Mouse (Mus musculus) heart, adult 2 months (tissue): Measurements from ENCODE around the gene Atxn2.

ENCODE experiments used
- CTCF ChIP-seq: fragments of 200-600 bp; IDR thresholded peaks from 2 replicates; pipeline ENCODE4 v1.8.1; 2022; ENCODE audit warnings: antibody characterized with exemption, mild to moderate bottlenecking, moderate library complexity
- POLR2A ChIP-seq: fragments of 200-500 bp; IDR thresholded peaks from 2 replicates; pipeline ENCODE4 v1.6.1; 2011; ENCODE audit warnings: mild to moderate bottlenecking, low read depth, low read length, control low read depth; ENCODE audit not compliant: insufficient read depth

- TF ChIP-seq CTCF = no peak
- TF ChIP-seq POLR2A = no peak
Measured at GRCm38 (mm10) chr5:121721841-121722240, 10.7 kb downstream of the Atxn2 start.
